Mouse (Mus musculus) ES-CJ7 (cell line): ENCODE results near the gene Tmem120a.

ENCODE experiments used
- DNase-seq: peaks from one replicate; pipeline ENCODE4 v3.0.0; 2011; ENCODE audit warnings: low read depth, low spot score

Gene Tmem120a

DNA sequence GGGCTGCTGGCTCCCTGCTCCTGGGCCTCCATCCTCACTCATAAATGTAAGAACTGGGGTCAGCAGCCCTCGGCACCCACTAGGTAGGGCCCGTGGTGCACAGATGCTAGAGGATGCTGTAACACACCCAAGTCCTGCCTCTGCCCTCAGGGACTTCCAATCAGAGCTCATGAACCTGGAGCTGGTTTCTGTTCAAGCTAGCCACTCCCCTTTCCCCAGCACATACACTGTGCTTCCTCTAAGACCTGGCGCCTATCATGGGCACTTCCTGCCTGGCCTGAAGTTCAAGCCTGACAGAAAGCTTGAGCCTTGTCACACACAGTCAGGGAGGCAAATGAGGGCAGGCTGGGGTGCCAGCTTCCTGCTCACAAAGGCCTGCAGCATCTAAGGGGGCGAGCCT, 11.2 kb downstream of the Tmem120a start:
- DNase-seq: peak; percentile 28

DNA sequence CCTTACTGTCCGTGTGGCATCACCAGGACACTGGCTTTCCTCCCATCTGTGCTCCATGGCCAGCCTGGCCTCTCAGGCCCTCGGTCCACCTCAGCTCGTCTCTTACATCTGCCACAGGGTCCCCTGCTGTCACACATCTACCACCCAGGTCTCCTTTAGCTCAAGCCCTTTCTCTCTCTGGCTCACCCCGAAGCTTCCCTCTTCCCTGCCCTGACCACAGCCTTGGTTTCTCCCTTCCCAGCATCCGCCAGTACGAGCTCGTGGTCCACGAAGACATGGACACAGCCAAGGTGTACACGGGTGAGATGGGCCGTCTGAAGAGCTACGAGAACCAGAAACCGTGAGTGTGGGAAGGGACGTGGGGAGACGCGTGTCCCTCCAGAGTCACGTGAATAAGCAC, 12.9 kb downstream of the Tmem120a start:
- no peak for DNase-seq

DNA sequence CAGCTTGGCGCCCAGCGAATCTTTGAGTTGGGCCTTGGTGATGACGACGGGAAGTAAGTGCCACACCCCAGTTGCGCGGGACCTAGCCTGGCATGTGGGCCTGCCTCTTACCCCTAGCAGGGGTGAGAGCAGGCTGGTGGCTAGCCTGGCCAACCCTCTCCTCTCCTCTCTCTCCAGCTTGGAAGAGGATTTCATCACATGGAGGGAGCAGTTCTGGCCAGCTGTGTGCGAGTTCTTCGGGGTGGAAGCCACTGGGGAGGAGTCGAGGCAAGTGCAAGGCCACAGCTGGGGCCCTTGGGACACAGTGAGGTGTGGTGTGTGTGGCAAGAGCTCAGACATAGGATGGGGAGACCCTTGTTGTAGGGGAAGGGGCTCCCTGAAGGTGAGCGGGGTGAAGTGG, 13.3 kb downstream of the Tmem120a start:
- DNase-seq: no peak

- DNase-seq: no peak
Observed at GRCm38 (mm10) chr5:135730278-135730677, 14.0 kb downstream of the Tmem120a start.

DNA sequence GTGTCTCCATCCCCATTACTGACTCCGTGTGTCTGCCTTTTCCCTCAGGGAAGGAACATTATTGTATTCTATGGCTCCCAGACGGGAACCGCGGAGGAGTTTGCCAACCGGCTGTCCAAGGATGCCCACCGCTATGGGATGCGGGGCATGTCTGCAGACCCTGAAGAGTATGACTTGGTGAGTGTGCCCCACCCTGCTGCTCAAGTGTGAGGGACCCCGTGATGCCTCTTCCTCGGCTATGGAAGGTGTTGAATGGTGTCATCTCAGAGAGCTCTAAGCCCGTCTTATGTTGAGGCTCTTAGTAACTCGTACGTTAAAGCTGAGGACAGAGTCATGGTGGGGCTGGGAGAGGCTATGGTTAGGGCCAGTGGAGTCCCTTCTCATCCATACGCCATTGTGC, 14.9 kb downstream of the Tmem120a start:
- no peak for DNase-seq

GRCm38 (mm10) chr5:135728361-135728760, 15.9 kb downstream of the Tmem120a start:
- no peak for DNase-seq

GRCm38 (mm10) chr5:135727871-135728270, 16.4 kb downstream of the Tmem120a start:
- DNase-seq: no peak

- DNase-seq: no peak
Observed at GRCm38 (mm10) chr5:135726641-135727346, 17.5 kb downstream of the Tmem120a start.

DNA sequence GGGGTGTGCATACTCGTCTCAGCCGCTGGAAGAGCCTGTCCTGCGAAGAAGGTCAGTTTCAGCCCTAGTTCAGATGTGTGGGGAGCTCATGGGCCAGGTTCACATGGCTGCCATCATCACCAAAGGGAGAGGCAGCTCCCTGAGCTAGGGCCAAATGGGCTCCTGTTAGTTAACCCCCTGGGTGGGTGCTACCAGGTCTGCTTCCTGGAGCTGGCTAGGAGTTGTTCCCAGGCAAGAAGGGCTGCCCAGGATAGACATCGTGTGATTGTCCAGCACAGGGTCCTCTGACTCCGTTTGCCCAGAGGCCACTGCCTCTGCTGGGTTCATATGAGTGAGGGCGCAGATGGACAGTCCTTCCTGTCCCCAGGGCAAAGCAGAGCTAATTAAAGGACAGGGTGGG, 18.3 kb downstream of the Tmem120a start:
- no peak for DNase-seq

- DNase-seq: peak; percentile 31
Observed at GRCm38 (mm10) chr5:135725391-135725841, 18.8 kb downstream of the Tmem120a start.

DNA sequence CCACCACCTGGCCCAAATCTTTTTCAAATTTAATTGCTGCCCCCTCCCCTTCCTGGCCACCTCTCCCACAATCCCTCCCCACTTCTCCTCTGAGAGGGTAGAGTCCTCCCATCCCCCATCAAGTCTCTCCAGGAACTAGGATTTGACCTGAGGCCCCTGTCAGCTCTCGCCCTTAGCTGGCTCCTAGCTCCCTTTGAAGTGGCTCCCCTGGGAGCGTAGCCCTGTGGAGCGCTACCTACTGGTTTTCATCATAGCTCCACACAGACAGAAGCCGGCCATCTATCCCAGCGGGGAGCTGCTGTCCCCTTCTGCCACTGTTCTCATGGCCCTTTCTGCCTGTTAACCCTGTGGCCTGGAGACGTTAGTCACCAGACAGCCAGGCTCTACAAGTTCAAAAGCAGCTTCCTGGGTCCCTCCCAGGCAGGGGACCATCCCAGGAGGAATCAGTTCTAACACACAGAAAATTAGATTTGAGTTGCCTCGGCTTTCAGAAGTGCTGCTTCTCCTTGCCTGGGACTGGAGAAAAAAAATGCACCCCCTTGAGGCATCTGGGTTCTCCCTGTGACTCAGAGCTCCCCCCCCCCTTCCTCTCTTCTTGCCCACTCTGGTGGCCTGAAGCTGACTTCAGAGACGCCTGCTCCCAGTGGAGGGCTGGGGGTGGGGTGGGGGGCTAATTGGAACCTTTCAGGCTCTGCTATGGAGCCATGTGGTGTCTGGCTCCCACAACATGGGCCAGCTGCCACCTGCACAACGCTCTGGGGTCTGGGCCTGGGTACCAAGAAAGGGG, 19.5 kb downstream of the Tmem120a start:
- DNase-seq: no peak

DNA sequence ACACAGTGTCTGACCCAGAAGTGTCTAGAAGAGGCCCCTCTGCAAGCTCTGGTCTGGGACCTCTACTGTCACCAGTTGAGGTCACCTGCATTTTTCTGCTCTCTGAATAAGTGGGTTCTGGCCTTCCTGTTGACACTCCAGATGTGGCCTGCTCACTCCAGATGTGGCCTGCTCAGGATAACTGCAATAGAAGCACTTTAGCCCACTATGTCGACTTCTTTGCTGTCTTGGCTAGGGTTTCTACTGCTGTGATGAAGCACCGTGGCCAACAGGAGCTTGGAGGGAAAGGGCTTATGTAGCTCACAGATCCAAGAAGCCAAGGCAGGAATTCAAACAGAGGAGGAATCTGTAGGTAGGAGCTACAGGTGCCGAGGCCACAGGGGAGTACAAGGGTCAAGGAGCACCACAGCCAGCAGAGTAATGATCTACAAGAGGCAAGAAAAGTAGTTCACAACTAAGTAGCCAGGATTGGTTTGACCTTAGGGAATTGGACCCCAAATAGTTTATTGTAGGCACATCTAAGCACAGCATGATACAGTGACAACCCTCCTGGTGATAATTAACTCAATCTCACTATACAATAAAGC, 21.0 kb downstream of the Tmem120a start:
- no peak for DNase-seq

DNA sequence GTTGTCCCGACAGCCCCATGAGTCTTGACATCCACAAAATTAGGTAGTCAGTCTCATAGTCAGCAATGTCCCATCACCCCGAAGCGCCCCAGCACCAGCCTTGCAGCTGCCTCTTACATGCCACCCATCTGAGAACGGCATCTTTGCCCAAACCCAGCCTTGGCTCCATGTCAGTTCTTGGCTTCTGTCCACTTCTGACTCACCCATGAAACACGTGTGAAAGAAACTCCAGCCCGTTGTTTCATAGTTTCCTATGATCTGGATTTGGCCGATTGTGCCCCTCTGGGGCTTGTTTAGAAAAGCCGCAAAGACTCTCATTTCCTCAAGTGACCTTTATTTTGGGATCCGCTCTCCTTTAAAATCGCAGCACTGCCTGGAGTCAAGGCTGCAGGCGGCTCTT, 22.1 kb downstream of the Tmem120a start:
- DNase-seq: no peak

DNA sequence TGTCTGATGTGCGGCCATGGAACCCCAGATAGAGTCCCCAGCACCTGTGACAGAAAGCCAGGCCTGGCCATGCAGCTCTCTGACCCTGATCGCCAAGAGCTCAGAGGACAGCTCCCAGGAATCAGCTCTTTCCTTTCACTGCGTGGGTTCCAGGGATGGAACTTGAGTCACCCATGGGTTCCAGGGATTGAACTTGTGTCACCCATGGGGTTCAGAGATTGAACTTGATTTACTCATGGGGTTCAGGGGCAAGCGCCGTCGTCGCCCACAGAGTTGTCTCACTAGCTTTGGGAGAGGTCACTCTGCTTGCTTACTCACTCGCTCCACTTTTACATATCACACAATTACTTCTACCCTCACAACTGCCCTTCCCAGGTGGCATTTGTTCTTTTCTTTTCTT, 23.2 kb downstream of the Tmem120a start:
- DNase-seq: no peak

DNA sequence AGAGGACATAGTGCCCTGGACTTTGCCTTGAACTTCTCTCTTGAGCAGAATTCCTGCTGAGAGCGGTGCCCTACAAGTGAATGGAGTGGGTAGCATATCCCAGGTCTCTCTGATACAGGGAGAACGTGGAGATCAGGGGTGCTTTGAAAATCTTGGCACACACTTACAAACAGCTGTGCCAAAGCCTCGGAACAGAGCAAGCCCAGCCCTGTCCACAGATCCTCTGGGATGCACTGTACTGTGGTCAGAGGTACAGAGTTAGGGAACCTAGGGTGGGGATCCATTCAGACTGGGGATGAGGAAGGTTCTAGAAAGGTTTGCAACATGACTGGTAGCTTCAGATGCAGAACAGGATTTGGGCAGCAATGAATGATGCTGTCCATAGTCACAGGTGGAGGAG, 24.1 kb downstream of the Tmem120a start:
- DNase-seq: no peak

DNA sequence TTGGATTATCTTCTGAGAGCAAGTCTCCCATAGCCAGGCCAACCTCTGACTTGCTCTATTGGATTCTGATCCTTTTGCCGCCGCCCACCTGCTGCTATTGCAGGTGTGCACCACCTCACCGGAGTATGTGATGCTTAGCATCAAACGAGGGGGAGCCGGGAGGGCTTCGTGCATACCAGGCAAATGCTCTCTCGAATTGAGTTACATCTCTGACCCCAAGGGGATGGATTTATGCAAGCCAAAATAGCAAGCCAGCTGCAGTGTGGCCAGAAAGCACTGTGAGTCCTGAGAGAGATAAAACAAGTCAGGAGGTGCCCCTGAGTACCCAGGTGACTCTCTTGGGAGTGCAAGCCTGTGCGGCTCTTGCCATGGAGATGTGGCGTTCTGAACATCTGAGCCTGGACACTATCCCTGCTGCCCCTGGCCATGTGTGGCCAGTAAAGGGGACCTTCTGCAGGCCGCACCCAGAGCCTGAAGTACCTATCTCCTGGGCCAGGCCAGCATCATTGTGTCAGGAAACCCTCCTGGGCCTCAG, 24.6 kb downstream of the Tmem120a start:
- no peak for DNase-seq

GRCm38 (mm10) chr5:135715624-135716023, 28.6 kb downstream of the Tmem120a start:
- no peak for DNase-seq

DNA sequence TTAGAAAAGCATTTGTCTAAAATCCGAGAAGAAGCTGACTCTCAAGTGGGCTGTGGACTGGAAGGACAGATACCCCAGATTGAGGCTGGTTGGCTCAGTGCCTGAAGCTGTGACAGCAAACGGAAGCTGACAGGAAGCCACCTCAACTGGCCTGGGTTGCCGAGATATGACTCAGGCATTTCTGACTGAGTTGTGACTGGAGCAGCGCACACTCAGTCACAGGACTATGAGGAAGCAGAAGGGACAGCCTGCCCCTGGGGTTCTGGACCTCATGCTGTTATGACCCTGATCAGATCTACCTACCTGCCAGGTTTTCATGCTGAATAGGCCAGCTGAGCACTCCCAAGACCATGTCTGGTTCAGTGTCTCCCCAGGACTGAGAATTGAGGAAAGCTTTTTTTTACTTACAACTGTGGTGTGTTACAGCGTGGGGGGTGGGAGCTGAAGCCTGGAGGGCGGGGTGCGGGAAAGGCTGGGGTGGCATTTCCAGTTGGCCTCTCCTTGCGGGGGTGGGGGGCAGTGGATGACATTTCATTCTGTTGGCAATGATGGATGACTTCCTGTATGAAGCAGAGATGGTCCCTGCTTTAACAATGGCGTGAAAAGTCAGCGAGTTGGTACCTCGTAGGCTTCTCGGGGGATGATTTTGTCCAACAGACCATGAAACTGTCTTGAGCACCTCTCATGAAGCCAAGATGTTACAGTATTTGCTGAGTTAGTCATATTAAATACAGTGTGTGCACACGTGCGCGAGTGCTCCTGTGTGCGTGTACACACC, 30.6 kb downstream of the Tmem120a start:
- DNase-seq: no peak

DNA sequence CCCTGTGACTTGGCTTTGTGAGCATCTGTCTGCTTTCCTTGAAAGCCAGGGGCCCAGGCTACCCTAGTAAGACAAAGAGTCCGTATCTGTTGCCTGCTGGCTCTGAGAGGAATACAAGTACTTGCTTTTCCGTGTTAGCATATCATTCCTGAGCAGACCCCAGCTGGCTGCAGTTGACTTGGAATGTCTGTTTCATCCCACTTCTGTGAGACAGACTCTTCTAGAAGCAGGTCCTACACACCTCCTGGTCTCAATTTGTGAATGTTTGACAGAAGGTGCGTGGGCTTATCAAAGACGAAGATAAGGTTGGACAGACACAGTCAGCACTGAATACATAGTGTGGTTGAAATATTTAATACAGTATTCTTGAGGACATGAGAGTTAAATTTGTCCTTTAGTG, 31.4 kb downstream of the Tmem120a start:
- no peak for DNase-seq

GRCm38 (mm10) chr5:135711582-135712355, 32.5 kb downstream of the Tmem120a start:
- no peak for DNase-seq
